Mouse (Mus musculus) forebrain, embryonic 16.5 days (tissue): ENCODE results near the gene Ube2l3. TPM values are rescaled to one million over a fixed set of nuclear protein-coding genes. Genes with fewer than 3 reads are reported as not detected.
"Not testable (repeated sequence)": the region's sequence is repeated elsewhere in the genome, so short reads cannot be mapped to it uniquely, and the experiment has no call there.

Source experiments
- ATAC-seq: fragments of 200-750 bp; cut with Nextera tagmentation; 2 replicates; pipeline ENCODE4 v1.8.0; 2017; ENCODE audit warnings: mild to moderate bottlenecking, moderate library complexity
- H3K27ac ChIP-seq: fragments of 300-500 bp; sonication (generic); 2 replicates; pipeline ENCODE4 v1.5.1; 2014; ENCODE audit warnings: low read length, control low read depth
- H3K27me3 ChIP-seq: fragments of 300-500 bp; sonication (generic); replicated peaks from 2 replicates; pipeline ENCODE4 v1.6.1; 2014; ENCODE audit warnings: low read length; ENCODE audit not compliant: control insufficient read depth, insufficient read depth
- H3K36me3 ChIP-seq: fragments of 300-500 bp; sonication (generic); 2 replicates; pipeline ENCODE4 v1.6.1; 2014; ENCODE audit not compliant: control insufficient read depth, insufficient read depth
- H3K4me1 ChIP-seq: fragments of 300-500 bp; sonication (generic); replicated peaks from 2 replicates; pipeline ENCODE4 v1.6.1; 2014; ENCODE audit warnings: low read length; ENCODE audit not compliant: control insufficient read depth, insufficient read depth
- H3K4me2 ChIP-seq: fragments of 300-500 bp; sonication (generic); 2 replicates; pipeline ENCODE4 v1.6.1; 2014; ENCODE audit warnings: mild to moderate bottlenecking, low read length, control low read depth
- H3K4me3 ChIP-seq: fragments of 300-500 bp; sonication (generic); replicated peaks from 2 replicates; pipeline ENCODE4 v1.5.1; 2014; ENCODE audit warnings: mild to moderate bottlenecking, low read length, control low read depth
- H3K9ac ChIP-seq: fragments of 300-500 bp; sonication (generic); replicated peaks from 2 replicates; pipeline ENCODE4 v1.6.1; 2014; ENCODE audit warnings: low read depth, low read length, control low read depth
- H3K9me3 ChIP-seq: fragments of 300-500 bp; sonication (generic); 2 replicates; pipeline ENCODE4 v1.6.1; 2016; ENCODE audit warnings: low read length; ENCODE audit not compliant: control insufficient read depth
- WGBS: fragments of 180-500 bp; shearing (Covaris S2); extraction: QIAGEN DNeasy Blood & Tissue Kit; methylation state at CpG from one replicate; pipeline ENCODE4 v1.1.7; 2014; 5-methylcytosine and 5-hydroxymethylcytosine counted together
- polyA plus RNA-seq: library from polyadenylated mRNA; unstranded; fragments of >200 nt; fragmentation: Nextera tagmentation; extraction: Ambion mirVana; gene quantifications from 2 replicates; pipeline ENCODE4 v1.2.1, GENCODE M21; 2015

The Ube2l3 gene
- polyA plus RNA-seq, 1 experiment from 2014 or later, result 298 TPM

GRCm38 (mm10) chr16:17168049-17168448, 34.4 kb downstream of the Ube2l3 start:
- Histone ChIP-seq H3K4me3 (no peak overlapping the region), H3K4me2 (no peak overlapping the region), H3K9ac (no peak overlapping the region), H3K36me3 (peaks cover 12% of the 10 kb centered on the region; the same call in 1 of the 2 replicates), H3K27me3 (no peaks in the 10 kb centered on the region), H3K9me3 (no peaks in the 10 kb centered on the region), H3K4me1 (no peaks in the 10 kb centered on the region), H3K27ac (no peak overlapping the region)
- no peak for ATAC-seq
- 84% methylated on average over 5 of the region's 5 CpGs for WGBS

GRCm38 (mm10) chr16:17167179-17167578, 35.3 kb downstream of the Ube2l3 start:
- no peaks in the 10 kb centered on the region for H3K9me3 ChIP-seq
- H3K9ac ChIP-seq, result no peak overlapping the region
- H3K4me3 ChIP-seq, result no peak overlapping the region
- no peaks in the 10 kb centered on the region for H3K4me1 ChIP-seq
- ATAC-seq, result no peak
- H3K27me3 ChIP-seq, result no peaks in the 10 kb centered on the region
- peaks cover 3% of the 10 kb centered on the region; the same call in 1 of the 2 replicates for H3K36me3 ChIP-seq
- no peak overlapping the region for H3K4me2 ChIP-seq
- no peak overlapping the region for H3K27ac ChIP-seq

GRCm38 (mm10) chr16:17165478-17165877, 37.0 kb downstream of the Ube2l3 start:
- 97% methylated on average over 1 of the region's 1 CpGs for WGBS
- not testable (repeated sequence) for H3K27ac ChIP-seq, H3K27me3 ChIP-seq, ATAC-seq, H3K9me3 ChIP-seq, H3K9ac ChIP-seq, H3K36me3 ChIP-seq, H3K4me3 ChIP-seq, H3K4me2 ChIP-seq, H3K4me1 ChIP-seq

- Histone ChIP-seq H3K9me3 (no peaks in the 10 kb centered on the region), H3K4me1 (no peaks in the 10 kb centered on the region), H3K4me3 (no peak overlapping the region), H3K9ac (no peak overlapping the region), H3K36me3 (peaks cover 14% of the 10 kb centered on the region), H3K27me3 (no peaks in the 10 kb centered on the region), H3K4me2 (no peak overlapping the region), H3K27ac (no peak overlapping the region)
- no peak for ATAC-seq
- WGBS, result 96% methylated on average over 2 of the region's 2 CpGs
These were observed 48.1 kb downstream of the Ube2l3 start for GRCm38 (mm10) chr16:17154346-17154745.

- Histone ChIP-seq H3K4me2 (no peak overlapping the region), H3K9me3 (no peaks in the 10 kb centered on the region), H3K4me3 (no peak overlapping the region), H3K27ac (no peak overlapping the region), H3K9ac (no peak overlapping the region), H3K4me1 (peaks cover 14% of the 10 kb centered on the region), H3K36me3 (peaks cover 9% of the 10 kb centered on the region; the same call in 1 of the 2 replicates), H3K27me3 (no peaks in the 10 kb centered on the region)
- 99% methylated on average over 4 of the region's 4 CpGs for WGBS
- ATAC-seq, result no peak
These were observed 50.6 kb downstream of the Ube2l3 start for GRCm38 (mm10) chr16:17151874-17152273.

GRCm38 (mm10) chr16:17150520-17151258, 51.8 kb downstream of the Ube2l3 start:
- Histone ChIP-seq H3K27me3 (no peaks in the 10 kb centered on the region), H3K9me3 (no peaks in the 10 kb centered on the region), H3K27ac (no peak overlapping the region), H3K4me1 (peaks cover 14% of the 10 kb centered on the region), H3K9ac (no peak overlapping the region), H3K4me2 (no peak overlapping the region), H3K36me3 (peaks cover 9% of the 10 kb centered on the region; the same call in 1 of the 2 replicates), H3K4me3 (no peak overlapping the region)
- WGBS, result 83% methylated on average over 7 of the region's 7 CpGs
- no peak for ATAC-seq

GRCm38 (mm10) chr16:17148084-17148483, 54.4 kb downstream of the Ube2l3 start:
- peaks cover 14% of the 10 kb centered on the region for H3K4me1 ChIP-seq
- peak overlapping the region; percentile 65 for H3K4me3 ChIP-seq
- no peaks in the 10 kb centered on the region for H3K27me3 ChIP-seq
- H3K27ac ChIP-seq, result no peak overlapping the region
- no peaks in the 10 kb centered on the region for H3K9me3 ChIP-seq
- H3K4me2 ChIP-seq, result peak overlapping the region; percentile 69
- WGBS, result 11% methylated on average over 16 of the region's 16 CpGs
- H3K36me3 ChIP-seq, result peaks cover 7% of the 10 kb centered on the region; the same call in 1 of the 2 replicates
- H3K9ac ChIP-seq, result peak overlapping the region; percentile 60
- peak; percentile 11; the same call in 1 of the 2 replicates for ATAC-seq

- under 1% methylated on average over 41 of the region's 41 CpGs for WGBS
- ATAC-seq, result peak; percentile 35
- H3K27me3 ChIP-seq, result no peaks in the 10 kb centered on the region
- no peak overlapping the region for H3K27ac ChIP-seq
- peak overlapping the region; percentile 60 for H3K9ac ChIP-seq
- H3K36me3 ChIP-seq, result 0 out of 2 replicates have a peak, but pooled peaks cover 4% of the 10 kb centered on the region
- H3K4me3 ChIP-seq, result peak overlapping the region; percentile 65
- H3K9me3 ChIP-seq, result no peaks in the 10 kb centered on the region
- peak overlapping the region; percentile 69 for H3K4me2 ChIP-seq
- peaks cover 14% of the 10 kb centered on the region for H3K4me1 ChIP-seq
These were observed 55.0 kb downstream of the Ube2l3 start for GRCm38 (mm10) chr16:17147391-17147929.

- WGBS, result under 1% methylated on average over 34 of the region's 34 CpGs
- peak within 1 kb of the TSS; percentile 60 for H3K9ac ChIP-seq
- ATAC-seq, result peak; percentile 88
- peak within 1 kb of the TSS; percentile 42; the same call in 1 of the 2 replicates for H3K27ac ChIP-seq
- H3K36me3 ChIP-seq, result 0 out of 2 replicates have a peak, but pooled peaks cover under 1% of the 10 kb centered on the region
- peak within 1 kb of the TSS; percentile 65 for H3K4me3 ChIP-seq
- no peaks in the 10 kb centered on the region for H3K9me3 ChIP-seq
- peak within 1 kb of the TSS; percentile 69 for H3K4me2 ChIP-seq
- peaks cover 14% of the 10 kb centered on the region for H3K4me1 ChIP-seq
- H3K27me3 ChIP-seq, result no peaks in the 10 kb centered on the region
These were observed 55.6 kb downstream of the Ube2l3 start, which contains the start of gene Ccdc116 for GRCm38 (mm10) chr16:17146772-17147235. Ccdc116 (minus strand) TSS chr16:17147229.
